Mouse (Mus musculus): ENCODE data around the gene Elovl2. TPM values are rescaled to one million over a fixed set of nuclear protein-coding genes. Genes with fewer than 3 reads are reported as not detected.
"Not testable (repeated sequence)": the region's sequence is repeated elsewhere in the genome, so short reads cannot be mapped to it uniquely, and the experiment has no call there.

Elovl2 gene
- polyA plus RNA-seq (2015; fragmentation: Nextera tagmentation; extraction: Ambion mirVana) = 3.0 and 4.1 TPM in 2 replicates

GRCm38 (mm10) chr13:41220304-41220834, at the start of gene Elovl2:
Elovl2 (minus strand) TSS chr13:41220405.
- 2% methylated on average over 71 of the region's 77 CpGs for WGBS
- Histone ChIP-seq H3K9ac (peak within 1 kb of the TSS; percentile 23; the same call in 1 of the 2 replicates), H3K27ac (replicated peaks) (no peak within 1 kb of the TSS)

DNA sequence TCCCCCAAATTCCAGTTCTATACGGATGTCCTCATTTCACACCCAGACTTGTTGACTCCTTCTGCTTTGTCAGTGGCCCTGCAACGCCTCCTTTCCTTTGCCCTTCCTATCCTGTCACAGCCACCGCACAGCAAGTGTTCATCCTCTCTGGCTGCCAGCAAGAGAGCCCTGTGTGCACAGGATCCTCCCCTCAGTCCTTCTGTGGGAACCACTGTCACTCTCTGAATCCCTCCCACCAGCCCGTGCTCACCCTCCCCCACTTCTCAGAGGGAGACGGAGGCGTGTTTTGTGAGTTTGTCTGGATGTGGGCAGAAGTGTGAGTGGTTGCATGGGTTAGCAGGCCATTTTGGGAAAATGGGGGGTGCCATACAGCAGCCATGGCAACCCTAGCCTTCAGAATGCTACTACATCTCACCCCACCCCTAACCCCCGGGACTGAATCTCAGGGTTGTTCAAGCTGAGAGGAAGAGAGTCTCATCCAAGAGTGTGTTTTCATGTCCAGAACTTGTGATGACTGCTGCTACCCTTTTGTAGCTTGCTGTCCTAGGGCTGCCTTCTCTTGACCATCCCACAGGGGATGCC, 47.7 kb upstream of the Elovl2 start:
- ATAC-seq (ENCODE audit: insufficient number of reproducible peaks, low FRiP score, low TSS enrichment, low read depth) = no peak
- Histone ChIP-seq H3K36me3 (no peaks in the 10 kb centered on the region), H3K9me3 (replicated peaks) (no peaks in the 10 kb centered on the region), H3K27me3 (no peaks in the 10 kb centered on the region), H3K4me3 (replicated peaks) (no peak overlapping the region), H3K9ac (no peak overlapping the region), H3K27ac (replicated peaks) (no peak overlapping the region), H3K4me2 (replicated peaks) (no peak overlapping the region), H3K4me1 (no peaks in the 10 kb centered on the region)
- 44% methylated on average over 7 of the region's 7 CpGs for WGBS

More at GRCm38 (mm10) chr13:41220304-41220834, at the start of gene Elovl2:
- Histone ChIP-seq H3K4me3 (replicated peaks) (peak within 1 kb of the TSS; percentile 59), H3K36me3 (no peaks in the 10 kb centered on the region), H3K27me3 (no peaks in the 10 kb centered on the region), H3K4me1 (no peaks in the 10 kb centered on the region), H3K9me3 (replicated peaks) (no peaks in the 10 kb centered on the region; the same call in 1 of the 2 replicates), H3K4me2 (replicated peaks) (peak within 1 kb of the TSS; percentile 77)
- peak; percentile 91 for ATAC-seq (ENCODE audit: insufficient number of reproducible peaks, low FRiP score, low TSS enrichment, low read depth)

- Histone ChIP-seq H3K27ac (replicated peaks) (no peak overlapping the region), H3K9ac (no peak overlapping the region), H3K4me2 (replicated peaks) (no peak overlapping the region), H3K4me1 (no peaks in the 10 kb centered on the region), H3K4me3 (replicated peaks) (no peak overlapping the region), H3K9me3 (replicated peaks) (no peaks in the 10 kb centered on the region), H3K36me3 (no peaks in the 10 kb centered on the region), H3K27me3 (no peaks in the 10 kb centered on the region)
- WGBS = 79% methylated on average over 5 of the region's 5 CpGs
- no peak for ATAC-seq (ENCODE audit: insufficient number of reproducible peaks, low FRiP score, low TSS enrichment, low read depth)
Observed at GRCm38 (mm10) chr13:41263304-41264006, 43.2 kb upstream of the Elovl2 start.

GRCm38 (mm10) chr13:41261617-41262016, 41.4 kb upstream of the Elovl2 start:
- not testable (repeated sequence) for H3K36me3 ChIP-seq; H3K4me2 ChIP-seq (replicated peaks); H3K4me1 ChIP-seq; H3K4me3 ChIP-seq (replicated peaks); ATAC-seq (ENCODE audit: insufficient number of reproducible peaks, low FRiP score, low TSS enrichment, low read depth); H3K9ac ChIP-seq; H3K27me3 ChIP-seq; H3K27ac ChIP-seq (replicated peaks); H3K9me3 ChIP-seq (replicated peaks)
- WGBS = 92% methylated on average over 8 of the region's 8 CpGs

GRCm38 (mm10) chr13:41257851-41258250, 37.6 kb upstream of the Elovl2 start:
- no peak for ATAC-seq (ENCODE audit: insufficient number of reproducible peaks, low FRiP score, low TSS enrichment, low read depth)
- Histone ChIP-seq H3K4me1 (no peaks in the 10 kb centered on the region), H3K4me2 (replicated peaks) (no peak overlapping the region), H3K4me3 (replicated peaks) (no peak overlapping the region), H3K9ac (no peak overlapping the region), H3K27ac (replicated peaks) (no peak overlapping the region), H3K36me3 (no peaks in the 10 kb centered on the region), H3K27me3 (no peaks in the 10 kb centered on the region), H3K9me3 (replicated peaks) (no peaks in the 10 kb centered on the region)
- 86% methylated on average over 4 of the region's 4 CpGs for WGBS

DNA sequence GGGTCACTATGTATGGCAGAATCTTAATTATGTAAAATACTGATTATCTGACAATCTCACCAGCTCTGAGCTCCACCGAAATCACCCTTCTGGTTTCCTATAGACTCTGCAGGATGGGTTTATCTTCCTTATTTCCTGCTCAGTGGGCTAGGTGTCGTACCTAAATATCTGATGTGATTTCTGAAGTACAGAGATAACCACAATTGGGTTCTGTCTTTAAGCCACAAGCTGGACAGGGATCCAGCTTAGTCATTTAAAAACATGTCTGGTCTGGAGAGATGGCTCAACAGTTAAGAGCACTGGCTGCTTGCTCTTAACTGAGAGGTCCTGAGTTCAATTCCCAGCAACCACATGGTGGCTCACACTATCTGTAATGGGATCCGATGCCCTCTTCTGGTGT, 36.8 kb upstream of the Elovl2 start:
- H3K4me1 ChIP-seq = no peaks in the 10 kb centered on the region

GRCm38 (mm10) chr13:41256126-41256525, 35.9 kb upstream of the Elovl2 start:
- H3K9ac ChIP-seq = no peak overlapping the region
- H3K36me3 ChIP-seq = no peaks in the 10 kb centered on the region
- H3K27ac ChIP-seq (replicated peaks) = no peak overlapping the region
- no peak overlapping the region for H3K4me3 ChIP-seq (replicated peaks)
- 78% methylated on average over 5 of the region's 5 CpGs for WGBS
- H3K4me2 ChIP-seq (replicated peaks) = no peak overlapping the region
- ATAC-seq (ENCODE audit: insufficient number of reproducible peaks, low FRiP score, low TSS enrichment, low read depth) = no peak
- H3K4me1 ChIP-seq = 0 out of 2 replicates have a peak, but pooled peaks cover 3% of the 10 kb centered on the region
- H3K9me3 ChIP-seq (replicated peaks) = no peaks in the 10 kb centered on the region
- H3K27me3 ChIP-seq = no peaks in the 10 kb centered on the region

More for the DNA sequence above, 36.8 kb upstream of the Elovl2 start:
- no peaks in the 10 kb centered on the region for H3K27me3 ChIP-seq
- no peak overlapping the region for H3K9ac ChIP-seq
- 95% methylated on average over 3 of the region's 3 CpGs for WGBS
- ATAC-seq (ENCODE audit: insufficient number of reproducible peaks, low FRiP score, low TSS enrichment, low read depth) = no peak
- H3K36me3 ChIP-seq = no peaks in the 10 kb centered on the region
- H3K4me3 ChIP-seq (replicated peaks) = no peak overlapping the region
- no peak overlapping the region for H3K4me2 ChIP-seq (replicated peaks)
- H3K9me3 ChIP-seq (replicated peaks) = no peaks in the 10 kb centered on the region
- no peak overlapping the region for H3K27ac ChIP-seq (replicated peaks)

- H3K4me2 ChIP-seq (replicated peaks) = no peak overlapping the region
- no peak for ATAC-seq (ENCODE audit: insufficient number of reproducible peaks, low FRiP score, low TSS enrichment, low read depth)
- H3K27ac ChIP-seq (replicated peaks) = no peak overlapping the region
- no peaks in the 10 kb centered on the region for H3K9me3 ChIP-seq (replicated peaks)
- H3K4me1 ChIP-seq = 0 out of 2 replicates have a peak, but pooled peaks cover 7% of the 10 kb centered on the region
- no peaks in the 10 kb centered on the region for H3K36me3 ChIP-seq
- H3K4me3 ChIP-seq (replicated peaks) = no peak overlapping the region
- 88% methylated on average over 7 of the region's 7 CpGs for WGBS
- H3K9ac ChIP-seq = no peak overlapping the region
- H3K27me3 ChIP-seq = no peaks in the 10 kb centered on the region
Observed at GRCm38 (mm10) chr13:41252736-41253135, 32.5 kb upstream of the Elovl2 start.

DNA sequence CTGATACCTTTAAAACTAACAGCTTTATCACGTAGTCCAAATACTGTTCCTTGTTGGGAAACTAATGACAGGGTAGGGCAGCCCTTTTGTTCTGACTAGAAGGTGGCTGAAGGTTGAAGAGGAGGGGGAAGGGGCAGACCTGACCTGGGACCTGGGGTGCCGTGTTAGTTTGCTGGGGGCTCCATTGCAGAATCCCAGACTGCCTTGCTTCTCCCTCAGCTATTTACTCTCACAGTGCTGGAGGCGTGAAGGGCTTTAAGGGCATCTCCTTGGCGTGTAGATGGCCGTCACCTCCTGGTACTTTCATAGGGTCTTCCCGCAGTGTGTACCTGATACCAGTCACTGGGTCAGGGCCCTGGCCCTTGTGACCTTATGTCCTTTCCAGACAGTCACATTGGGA, 31.9 kb upstream of the Elovl2 start:
- no peak overlapping the region for H3K4me2 ChIP-seq (replicated peaks)
- no peak for ATAC-seq (ENCODE audit: insufficient number of reproducible peaks, low FRiP score, low TSS enrichment, low read depth)
- H3K4me1 ChIP-seq = 0 out of 2 replicates have a peak, but pooled peaks cover 7% of the 10 kb centered on the region
- H3K9me3 ChIP-seq (replicated peaks) = no peaks in the 10 kb centered on the region
- H3K4me3 ChIP-seq (replicated peaks) = no peak overlapping the region
- H3K27ac ChIP-seq (replicated peaks) = no peak overlapping the region
- no peaks in the 10 kb centered on the region for H3K27me3 ChIP-seq
- H3K36me3 ChIP-seq = no peaks in the 10 kb centered on the region
- no peak overlapping the region for H3K9ac ChIP-seq
- WGBS = 78% methylated on average over 6 of the region's 6 CpGs

DNA sequence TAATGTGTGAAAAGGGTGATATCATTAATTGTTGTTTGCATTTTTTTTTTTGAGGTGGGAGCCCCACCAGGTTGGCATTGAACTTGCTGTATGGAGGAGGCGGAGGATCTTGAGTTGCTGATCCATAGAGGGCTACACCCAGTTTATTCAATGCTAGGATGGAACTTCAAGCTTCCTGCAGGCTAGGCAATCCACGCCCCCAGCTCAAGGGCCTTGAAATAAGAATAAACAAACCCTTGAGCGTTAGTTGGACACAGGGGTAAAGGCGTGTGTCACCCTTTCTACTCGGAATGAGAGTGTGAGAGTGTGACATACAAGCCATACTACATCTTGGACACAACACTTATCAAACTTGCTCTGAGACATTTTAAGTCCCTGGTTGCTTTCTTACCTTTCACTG, 31.5 kb upstream of the Elovl2 start:
- H3K4me3 ChIP-seq (replicated peaks) = no peak overlapping the region
- H3K27me3 ChIP-seq = no peaks in the 10 kb centered on the region
- 70% methylated on average over 5 of the region's 5 CpGs for WGBS
- no peak for ATAC-seq (ENCODE audit: insufficient number of reproducible peaks, low FRiP score, low TSS enrichment, low read depth)
- H3K36me3 ChIP-seq = no peaks in the 10 kb centered on the region
- no peak overlapping the region for H3K4me2 ChIP-seq (replicated peaks)
- H3K27ac ChIP-seq (replicated peaks) = no peak overlapping the region
- no peak overlapping the region for H3K9ac ChIP-seq
- 0 out of 2 replicates have a peak, but pooled peaks cover 7% of the 10 kb centered on the region for H3K4me1 ChIP-seq
- no peaks in the 10 kb centered on the region for H3K9me3 ChIP-seq (replicated peaks)

DNA sequence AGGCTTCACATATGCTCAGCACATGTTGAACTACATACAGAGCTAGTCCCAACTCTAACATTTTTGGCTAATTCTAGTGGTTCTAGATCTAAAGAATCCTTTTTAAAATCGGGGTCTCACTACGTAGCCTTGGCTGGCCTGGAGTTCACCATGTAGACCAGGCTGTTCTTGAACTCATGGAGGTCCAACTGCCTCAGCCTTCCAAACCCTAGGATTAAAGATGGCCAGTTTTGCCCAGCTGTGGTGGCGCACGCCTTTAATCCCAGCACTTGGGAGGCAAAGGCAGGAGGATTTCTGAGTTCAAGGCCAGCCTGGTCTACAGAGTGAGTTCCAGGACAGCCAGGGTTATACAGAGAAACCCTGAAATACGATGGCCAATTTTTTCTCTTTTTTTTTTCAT, 31.0 kb upstream of the Elovl2 start:
- H3K27me3 ChIP-seq; H3K9ac ChIP-seq; H3K9me3 ChIP-seq (replicated peaks); H3K27ac ChIP-seq (replicated peaks); H3K36me3 ChIP-seq; H3K4me1 ChIP-seq; ATAC-seq (ENCODE audit: insufficient number of reproducible peaks, low FRiP score, low TSS enrichment, low read depth): not testable (repeated sequence)
- H3K4me3 ChIP-seq (replicated peaks) = peak overlapping the region; percentile 83; the same call in 1 of the 2 replicates
- H3K4me2 ChIP-seq (replicated peaks) = peak overlapping the region; percentile 73; the same call in 1 of the 2 replicates
- 82% methylated on average over 5 of the region's 5 CpGs for WGBS

Data from embryonic facial prominence, embryonic 15.5 days (tissue).